Mouse (Mus musculus): Measurements from ENCODE around the gene Cyp2d22. TPM values are rescaled to one million over a fixed set of nuclear protein-coding genes. Genes with fewer than 3 reads are reported as not detected.

Cyp2d22 gene
- polyA plus RNA-seq, 1 experiment, result 29.8 TPM

GRCm38 (mm10) chr15:82325382-82325781 lies 54.7 kb downstream of the Cyp2d22 start:
- H3K4me3 ChIP-seq (ENCODE audit: insufficient read depth, low read depth, low read length), result no peak overlapping the region
- no peaks in the 10 kb centered on the region for H3K4me1 ChIP-seq (ENCODE audit: control insufficient read depth, insufficient read depth, insufficient read length, low read length)
- no peak overlapping the region for H3K27ac ChIP-seq (replicated peaks; ENCODE audit: low read depth, low read length)

GRCm38 (mm10) chr15:82322195-82322594 lies 57.9 kb downstream of the Cyp2d22 start:
- no peaks in the 10 kb centered on the region for H3K4me1 ChIP-seq (ENCODE audit: control insufficient read depth, insufficient read depth, insufficient read length, low read length)
- H3K4me3 ChIP-seq (ENCODE audit: insufficient read depth, low read depth, low read length), result no peak overlapping the region
- H3K27ac ChIP-seq (replicated peaks; ENCODE audit: low read depth, low read length), result no peak overlapping the region

Other genes starting within 250 kb of the Cyp2d22 start
- 24.3 and 25.3 TPM in 2 replicates for gene Srebf2, start 233.1 kb downstream of the Cyp2d22 start, polyA plus RNA-seq (2012; ENCODE audit: insufficient read depth, insufficient read length, missing spikeins)
- not detected in 2 replicates for gene Shisa8, start 167.4 kb downstream of the Cyp2d22 start, polyA plus RNA-seq (2012; ENCODE audit: insufficient read depth, insufficient read length, missing spikeins)
- not detected in 2 replicates for gene Tnfrsf13c, start 155.9 kb downstream of the Cyp2d22 start, polyA plus RNA-seq (2012; ENCODE audit: insufficient read depth, insufficient read length, missing spikeins)
- gene Cenpm, start 135.5 kb downstream of the Cyp2d22 start, polyA plus RNA-seq (2012; ENCODE audit: insufficient read depth, insufficient read length, missing spikeins), result not detected in 2 replicates
- not detected in 2 replicates for gene 1500009C09Rik, start 127.9 kb downstream of the Cyp2d22 start, polyA plus RNA-seq (2012; ENCODE audit: insufficient read depth, insufficient read length, missing spikeins)
- gene Sept3, start 105.4 kb downstream of the Cyp2d22 start, polyA plus RNA-seq (2012; ENCODE audit: insufficient read depth, insufficient read length, missing spikeins), result 0.28 TPM in 1 of 2 replicates, not detected in the other
- not detected in 2 replicates for gene Wbp2nl, start 81.3 kb downstream of the Cyp2d22 start, polyA plus RNA-seq (2012; ENCODE audit: insufficient read depth, insufficient read length, missing spikeins)
- 13.1 and 13.8 TPM in 2 replicates for gene Naga, start 41.3 kb downstream of the Cyp2d22 start, polyA plus RNA-seq (2012; ENCODE audit: insufficient read depth, insufficient read length, missing spikeins)
- 0.52 and 1.5 TPM in 2 replicates for gene Pheta2, start 41.3 kb downstream of the Cyp2d22 start, polyA plus RNA-seq (2012; ENCODE audit: insufficient read depth, insufficient read length, missing spikeins)
- 420 and 432 TPM in 2 replicates for gene Smdt1, start 41.3 kb downstream of the Cyp2d22 start, polyA plus RNA-seq (2012; ENCODE audit: insufficient read depth, insufficient read length, missing spikeins)
- 2,100 and 2,481 TPM in 2 replicates for gene Ndufa6, start 25.9 kb downstream of the Cyp2d22 start, polyA plus RNA-seq (2012; ENCODE audit: insufficient read depth, insufficient read length, missing spikeins)
- not detected in 2 replicates for gene Cyp2d11, start 13.8 kb upstream of the Cyp2d22 start, polyA plus RNA-seq (2012; ENCODE audit: insufficient read depth, insufficient read length, missing spikeins)
- gene Cyp2d10, start 26.9 kb upstream of the Cyp2d22 start, polyA plus RNA-seq (2012; ENCODE audit: insufficient read depth, insufficient read length, missing spikeins), result not detected in 2 replicates
- 1.3 TPM in 1 of 2 replicates, not detected in the other for gene Cyp2d9, start 53.2 kb upstream of the Cyp2d22 start, polyA plus RNA-seq (2012; ENCODE audit: insufficient read depth, insufficient read length, missing spikeins)
- gene Cyp2d12, start 174.8 kb upstream of the Cyp2d22 start, polyA plus RNA-seq (2012; ENCODE audit: insufficient read depth, insufficient read length, missing spikeins), result not detected in 2 replicates
- not detected in 2 replicates for gene Cyp2d34, start 240.7 kb upstream of the Cyp2d22 start, polyA plus RNA-seq (2012; ENCODE audit: insufficient read depth, insufficient read length, missing spikeins)